Mouse (Mus musculus): ENCODE results near the gene Vmn1r86. TPM values are rescaled to one million over a fixed set of nuclear protein-coding genes. Genes with fewer than 3 reads are reported as not detected.

Vmn1r86 gene
- polyA plus RNA-seq (2015; fragmentation: Nextera tagmentation; extraction: Ambion mirVana) = not detected in 2 replicates

GRCm38 (mm10) chr7:13119817-13120216, at the start of gene Vmn1r86:
TSS of gene Vmn1r86 (minus strand) at chr7:13119917.

GRCm38 (mm10) chr7:13159268-13159667, 39.6 kb upstream of the Vmn1r86 start, which contains the start of gene Vmn1r88:
TSS of gene Vmn1r88 (plus strand) at chr7:13159568.

GRCm38 (mm10) chr7:13140057-13140456, 20.3 kb upstream of the Vmn1r86 start, which contains the start of gene Vmn1r87:
TSS of gene Vmn1r87 (minus strand) at chr7:13140157.

GRCm38 (mm10) chr7:13095073-13095472, 24.6 kb downstream of the Vmn1r86 start, which contains the start of gene Vmn1r85:
TSS of gene Vmn1r85 (minus strand) at chr7:13095173.

GRCm38 (mm10) chr7:13054287-13055010, 65.3 kb downstream of the Vmn1r86 start, which contains the start of gene Mzf1:
TSS of gene Mzf1 (minus strand) at chr7:13054764.

Other genes starting within 250 kb of the Vmn1r86 start
- gene Zfp128, start 238.7 kb downstream of the Vmn1r86 start, polyA plus RNA-seq (2015; fragmentation: Nextera tagmentation; extraction: Ambion mirVana) = 0.88 and 1.4 TPM in 2 replicates
- gene Zscan22, start 222.1 kb downstream of the Vmn1r86 start, polyA plus RNA-seq (2015; fragmentation: Nextera tagmentation; extraction: Ambion mirVana) = 3.8 and 4.0 TPM in 2 replicates
- 1,111 and 1,114 TPM in 2 replicates for gene Rps5, start 197.6 kb downstream of the Vmn1r86 start, polyA plus RNA-seq (2015; fragmentation: Nextera tagmentation; extraction: Ambion mirVana)
- 0.06 and 0.12 TPM in 2 replicates for gene Rnf225, start 192.5 kb downstream of the Vmn1r86 start, polyA plus RNA-seq (2015; fragmentation: Nextera tagmentation; extraction: Ambion mirVana)
- gene Zfp324, start 154.1 kb downstream of the Vmn1r86 start, polyA plus RNA-seq (2015; fragmentation: Nextera tagmentation; extraction: Ambion mirVana) = 3.1 and 3.2 TPM in 2 replicates
- 2.8 and 3.1 TPM in 2 replicates for gene Zfp446, start 142.1 kb downstream of the Vmn1r86 start, polyA plus RNA-seq (2015; fragmentation: Nextera tagmentation; extraction: Ambion mirVana)
- 0.08 TPM in 1 of 2 replicates, not detected in the other for gene Slc27a5, start 121.7 kb downstream of the Vmn1r86 start, polyA plus RNA-seq (2015; fragmentation: Nextera tagmentation; extraction: Ambion mirVana)
- 127 and 136 TPM in 2 replicates for gene Trim28, start 120.8 kb downstream of the Vmn1r86 start, polyA plus RNA-seq (2015; fragmentation: Nextera tagmentation; extraction: Ambion mirVana)
- 13.7 and 13.9 TPM in 2 replicates for gene Zbtb45, start 109.9 kb downstream of the Vmn1r86 start, polyA plus RNA-seq (2015; fragmentation: Nextera tagmentation; extraction: Ambion mirVana)
- 158 and 162 TPM in 2 replicates for gene Chmp2a, start 85.1 kb downstream of the Vmn1r86 start, polyA plus RNA-seq (2015; fragmentation: Nextera tagmentation; extraction: Ambion mirVana)
- gene Ube2m, start 81.6 kb downstream of the Vmn1r86 start, polyA plus RNA-seq (2015; fragmentation: Nextera tagmentation; extraction: Ambion mirVana) = 75.4 and 75.6 TPM in 2 replicates
- 0.36 and 1.1 TPM in 2 replicates for gene Mzf1, start 65.2 kb downstream of the Vmn1r86 start, polyA plus RNA-seq (2015; fragmentation: Nextera tagmentation; extraction: Ambion mirVana)
- gene Vmn1r85, start 24.7 kb downstream of the Vmn1r86 start, polyA plus RNA-seq (2015; fragmentation: Nextera tagmentation; extraction: Ambion mirVana) = not detected in 2 replicates
- gene Vmn1r87, start 20.2 kb upstream of the Vmn1r86 start, polyA plus RNA-seq (2015; fragmentation: Nextera tagmentation; extraction: Ambion mirVana) = not detected in 2 replicates
- gene Vmn1r88, start 39.7 kb upstream of the Vmn1r86 start, polyA plus RNA-seq (2015; fragmentation: Nextera tagmentation; extraction: Ambion mirVana) = 0.04 TPM in 1 of 2 replicates, not detected in the other
- gene Vmn1r89, start 93.1 kb upstream of the Vmn1r86 start, polyA plus RNA-seq (2015; fragmentation: Nextera tagmentation; extraction: Ambion mirVana) = not detected in 2 replicates
- gene Lig1, start 157.4 kb upstream of the Vmn1r86 start, polyA plus RNA-seq (2015; fragmentation: Nextera tagmentation; extraction: Ambion mirVana) = 141 and 173 TPM in 2 replicates
- gene Zswim9, start 158.8 kb upstream of the Vmn1r86 start, polyA plus RNA-seq (2015; fragmentation: Nextera tagmentation; extraction: Ambion mirVana) = 2.4 TPM in 2 replicates
- 9.5 and 11.2 TPM in 2 replicates for gene Pla2g4c, start 204.7 kb upstream of the Vmn1r86 start, polyA plus RNA-seq (2015; fragmentation: Nextera tagmentation; extraction: Ambion mirVana)

Data from spleen, postnatal 0 days (tissue).